Mouse (Mus musculus): ENCODE measurements around the gene Mfsd13b.
"Not testable (repeated sequence)": the region's sequence is repeated elsewhere in the genome, so short reads cannot be mapped to it uniquely, and the experiment has no call there.

Mfsd13b gene

DNA sequence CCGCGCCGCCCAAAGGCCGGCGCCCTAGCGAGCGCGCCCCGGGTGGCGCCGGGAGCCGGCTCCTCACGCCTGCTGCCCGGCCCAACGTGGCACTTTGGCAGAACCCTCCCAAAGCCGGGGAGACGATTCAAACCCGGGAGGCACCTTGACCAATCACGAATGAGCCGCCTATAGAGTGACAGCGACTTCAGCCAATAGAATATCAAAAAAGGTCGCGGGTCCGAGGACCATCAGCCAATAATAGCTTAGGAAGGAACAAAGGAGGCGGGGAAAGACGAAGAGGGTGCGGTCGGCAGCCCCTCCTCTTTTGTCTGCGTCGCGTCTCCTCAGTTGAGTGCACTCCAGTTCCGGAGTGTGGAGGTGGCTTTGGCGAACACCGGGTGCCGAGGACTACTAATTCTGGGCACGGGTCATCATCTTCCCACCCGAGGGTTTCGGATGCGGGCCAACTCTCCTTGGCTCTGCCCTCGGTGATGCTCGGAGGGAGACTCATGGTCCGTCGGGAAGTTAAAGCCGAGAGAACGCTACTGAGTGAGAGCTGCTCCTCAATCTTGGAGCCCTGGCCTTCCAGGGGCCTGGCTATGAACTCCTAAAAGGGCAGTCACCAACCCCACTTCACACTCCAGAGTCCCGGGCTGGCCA lies at the start of gene Mfsd13b, which contains the start of gene Cdr2:
Mfsd13b (plus strand) TSS at position 310 of the 642 bp plus-strand sequence.
Cdr2 (minus strand) TSS at position 113 of the 642 bp plus-strand sequence.
- DNase-seq, result peak; percentile 79

DNA sequence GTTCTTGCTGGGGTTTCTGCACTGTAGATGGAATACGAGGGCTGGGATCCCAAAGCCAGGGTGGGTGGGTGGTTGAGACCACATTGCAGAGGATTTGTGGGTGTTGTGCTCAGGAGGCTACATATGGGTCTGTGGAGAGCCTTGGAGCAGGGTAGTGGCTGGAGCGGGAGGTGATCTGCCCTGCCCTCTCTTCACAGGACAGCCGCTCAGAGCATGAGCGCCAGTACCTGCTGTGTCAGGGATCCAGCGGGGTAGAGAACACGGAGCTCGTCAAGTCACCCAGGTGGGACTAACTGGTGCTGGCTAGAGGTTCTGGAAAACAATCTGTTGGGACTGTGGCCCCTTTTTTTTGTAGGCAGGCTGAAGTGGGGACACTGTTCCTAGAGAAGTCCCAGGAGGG lies 49.2 kb upstream of the Mfsd13b start:
- DNase-seq, result no peak

DNA sequence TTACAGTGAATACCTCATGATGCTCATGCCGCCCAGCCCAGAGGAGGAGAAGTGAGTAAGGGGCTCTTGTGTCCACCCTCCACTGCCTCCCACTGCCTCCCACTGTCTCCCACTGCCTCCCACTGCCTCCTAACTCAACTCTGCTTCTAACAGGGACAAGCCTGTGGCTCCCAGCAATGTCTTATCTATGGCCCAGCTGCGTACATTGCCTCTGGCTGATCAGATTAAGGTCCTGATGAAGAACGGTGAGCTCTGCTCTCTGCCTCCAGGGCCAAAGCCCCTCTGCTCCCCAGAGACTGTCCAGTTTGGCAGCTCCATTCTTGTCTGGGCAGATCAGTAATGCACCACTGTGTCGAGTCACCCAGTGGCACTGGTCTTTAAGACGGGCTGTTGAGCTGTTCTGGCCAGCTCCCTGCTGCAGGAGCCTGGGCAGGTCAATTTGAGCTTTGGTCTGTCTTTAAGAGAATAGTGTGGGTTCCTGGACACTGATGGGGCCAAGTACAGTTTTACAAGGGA lies 48.6 kb upstream of the Mfsd13b start:
- DNase-seq, result no peak

DNA sequence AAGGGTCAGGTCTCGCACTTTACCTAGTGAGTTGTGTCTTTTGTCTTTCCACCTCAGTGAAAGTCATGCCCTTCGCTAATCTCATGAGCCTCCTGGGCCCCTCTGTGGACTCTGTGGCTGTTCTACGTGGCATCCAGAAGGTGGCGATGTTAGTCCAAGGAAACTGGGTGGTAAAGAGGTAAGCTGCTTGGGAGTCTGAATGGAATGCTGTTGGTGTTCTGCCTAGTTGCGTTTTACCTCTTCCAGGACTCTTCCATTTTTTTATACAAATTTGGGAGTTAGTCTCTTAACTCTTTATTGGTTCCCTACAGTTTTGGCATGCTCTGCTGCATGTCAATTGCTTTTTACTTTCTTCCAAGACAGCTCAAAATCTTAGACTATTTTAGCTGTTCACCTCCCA lies 47.6 kb upstream of the Mfsd13b start:
- peak; percentile 21 for DNase-seq

DNA sequence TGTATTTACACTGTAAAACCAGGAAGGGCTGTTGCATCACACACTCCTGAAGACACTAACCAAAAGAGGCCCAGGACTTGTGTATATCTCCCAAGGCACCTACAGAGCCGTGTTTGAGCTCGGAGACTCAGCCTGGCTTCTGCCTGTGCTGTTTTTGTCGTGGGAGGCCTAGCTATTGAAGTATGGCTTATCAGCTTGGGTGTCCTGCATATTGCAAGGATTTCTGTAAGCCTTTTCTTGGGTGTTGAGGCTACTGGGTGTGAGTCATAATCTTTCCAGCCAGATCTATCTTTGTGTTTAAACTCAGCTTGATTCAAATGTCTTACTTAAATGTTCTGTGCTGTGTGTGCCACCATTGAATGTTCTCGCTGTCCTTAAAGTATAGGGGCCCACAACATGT lies 45.8 kb upstream of the Mfsd13b start:
- no peak for DNase-seq

DNA sequence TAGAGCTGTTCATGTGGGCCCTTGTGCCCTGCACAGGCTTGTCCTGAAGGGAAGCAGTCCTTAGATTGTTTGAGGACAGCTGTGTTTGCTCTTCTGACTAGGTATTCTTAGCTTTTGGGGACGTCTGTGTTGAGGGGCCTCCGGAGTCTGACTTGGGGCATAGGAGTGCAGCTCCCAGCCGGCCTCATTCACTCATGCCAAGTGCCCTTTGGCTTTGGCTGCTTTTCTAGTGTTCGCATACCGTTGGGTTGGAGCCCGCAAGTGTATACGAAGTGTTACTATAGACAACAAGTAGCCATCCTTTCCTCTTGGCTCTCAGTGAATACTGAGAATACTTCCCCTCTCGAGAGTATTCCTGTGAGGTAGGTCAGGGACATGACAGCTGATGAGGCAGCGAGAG lies 44.1 kb upstream of the Mfsd13b start:
- DNase-seq, result no peak

DNA sequence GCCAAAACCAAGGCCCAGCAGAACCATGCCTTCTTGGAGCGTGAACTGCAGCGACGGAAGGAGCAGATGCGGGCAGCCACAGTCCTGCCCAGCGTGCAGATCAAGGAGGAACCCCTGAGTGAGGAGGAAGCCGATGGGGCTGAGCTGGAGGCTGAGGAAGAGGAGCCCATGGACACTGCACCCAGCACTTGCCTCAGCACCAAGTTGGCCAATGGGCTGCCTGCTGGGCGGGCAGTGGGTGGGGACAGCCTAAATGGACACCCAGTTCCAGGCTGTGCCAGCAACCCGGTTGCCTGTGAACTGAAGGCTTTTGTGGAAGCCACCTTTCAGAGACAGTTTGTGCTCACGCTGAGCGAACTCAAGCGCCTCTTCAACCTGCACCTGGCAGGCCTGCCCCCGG lies 42.0 kb upstream of the Mfsd13b start:
- no peak for DNase-seq

DNA sequence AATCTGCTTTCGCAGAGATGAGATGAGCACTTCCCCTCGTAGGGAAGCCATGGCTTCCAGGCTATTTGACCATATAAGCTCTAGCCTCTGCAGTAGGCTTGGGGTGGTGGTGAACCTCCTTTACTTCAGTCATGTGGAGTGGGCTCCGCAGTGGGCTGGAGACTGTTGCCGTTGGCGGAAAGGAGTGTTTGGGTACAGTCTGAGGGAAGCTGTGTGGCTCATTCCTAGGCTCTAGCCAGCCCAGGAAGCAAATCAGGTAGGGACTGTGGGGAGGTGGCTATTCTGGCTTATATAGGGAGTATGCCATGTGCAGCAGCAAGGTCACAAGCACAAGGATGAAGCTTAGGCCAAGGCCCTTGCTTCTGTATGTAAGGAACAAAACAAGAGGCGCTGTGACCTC lies 41.1 kb upstream of the Mfsd13b start:
- no peak for DNase-seq

DNA sequence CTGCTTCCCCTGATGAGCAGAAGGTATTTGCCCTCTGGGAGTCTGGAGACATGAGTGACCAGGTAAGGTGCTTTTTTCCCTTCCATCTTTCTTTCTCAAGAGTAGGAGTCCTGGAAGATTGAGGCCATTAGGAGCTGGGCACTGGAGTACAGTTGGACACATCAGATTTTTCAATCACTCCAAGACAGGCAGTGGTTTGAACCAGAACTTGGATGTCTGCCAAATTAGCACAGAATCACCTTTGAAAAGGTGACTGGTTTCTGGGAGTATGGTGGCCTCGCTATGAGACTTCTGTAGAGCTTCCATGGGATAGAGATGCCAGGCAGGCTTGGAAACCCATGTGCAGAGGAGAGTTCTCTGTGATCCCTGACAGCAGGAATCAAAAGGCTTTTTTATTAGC lies 39.8 kb upstream of the Mfsd13b start:
- DNase-seq, result no peak

DNA sequence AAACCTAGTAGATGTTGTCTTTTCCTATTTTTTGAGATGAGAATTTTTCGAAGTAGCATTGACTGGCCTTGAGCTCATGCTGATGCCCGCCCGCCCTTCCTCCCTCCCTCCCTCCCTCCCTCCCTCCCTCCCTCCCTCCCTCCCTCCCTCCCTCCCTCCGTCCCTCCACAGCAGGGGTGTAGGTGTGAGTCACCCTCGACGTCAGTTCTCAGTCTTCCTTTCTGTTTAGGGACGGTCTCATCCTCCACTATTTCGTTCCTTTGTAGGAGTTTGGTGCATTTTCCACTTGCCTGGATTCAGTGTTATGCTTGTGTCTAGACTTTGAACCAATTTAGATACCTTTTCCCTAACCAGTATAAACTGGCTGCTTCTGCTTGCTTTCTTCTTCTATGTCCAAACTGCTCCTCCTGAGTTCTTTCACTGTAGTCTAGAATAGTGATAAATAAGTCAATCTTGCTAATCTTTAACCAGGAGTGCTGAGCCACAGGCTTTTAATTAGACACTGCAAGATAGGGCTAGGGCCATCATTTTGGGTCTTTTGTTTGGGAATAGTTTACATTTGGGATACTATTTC lies 38.3 kb upstream of the Mfsd13b start:
- no peak for DNase-seq

DNA sequence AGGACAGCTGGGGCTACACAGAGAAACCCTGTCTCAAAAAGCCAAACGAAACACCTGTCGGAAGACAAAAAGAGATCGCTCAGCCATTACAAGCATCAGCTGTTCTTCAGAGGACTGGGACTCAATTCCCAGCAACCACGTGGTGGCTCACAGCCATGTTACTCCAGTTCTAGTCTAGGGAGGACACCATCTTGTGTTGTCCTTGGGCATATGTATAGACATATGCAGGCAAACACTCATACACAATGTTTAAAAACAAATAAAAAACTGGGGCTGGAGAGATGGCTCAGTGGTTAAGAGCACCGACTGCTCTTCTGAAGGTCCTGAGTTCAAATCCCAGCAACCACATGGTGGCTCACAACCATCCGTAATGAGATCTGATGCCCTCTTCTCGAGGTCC lies 28.7 kb upstream of the Mfsd13b start:
- DNase-seq, result not testable (repeated sequence)

DNA sequence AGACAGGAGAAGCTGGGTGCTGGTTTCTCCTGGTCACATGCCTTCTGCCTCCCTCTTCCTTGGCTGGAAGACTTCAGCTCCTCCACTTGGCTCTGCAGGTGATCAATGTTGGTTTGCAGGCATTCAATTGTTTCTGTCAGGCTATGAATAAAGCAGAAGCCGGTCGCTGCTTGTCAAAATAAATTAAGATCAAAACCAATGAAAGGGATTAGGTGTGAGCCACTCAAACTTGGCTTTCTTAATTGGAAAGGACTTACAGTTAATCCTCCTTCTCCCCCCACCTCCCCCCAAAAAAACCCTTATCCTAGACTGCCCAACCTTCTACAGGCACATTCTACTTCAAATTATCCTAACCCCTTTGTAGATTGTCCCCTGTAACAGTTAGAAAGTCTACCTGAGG lies 22.2 kb upstream of the Mfsd13b start:
- DNase-seq, result no peak

DNA sequence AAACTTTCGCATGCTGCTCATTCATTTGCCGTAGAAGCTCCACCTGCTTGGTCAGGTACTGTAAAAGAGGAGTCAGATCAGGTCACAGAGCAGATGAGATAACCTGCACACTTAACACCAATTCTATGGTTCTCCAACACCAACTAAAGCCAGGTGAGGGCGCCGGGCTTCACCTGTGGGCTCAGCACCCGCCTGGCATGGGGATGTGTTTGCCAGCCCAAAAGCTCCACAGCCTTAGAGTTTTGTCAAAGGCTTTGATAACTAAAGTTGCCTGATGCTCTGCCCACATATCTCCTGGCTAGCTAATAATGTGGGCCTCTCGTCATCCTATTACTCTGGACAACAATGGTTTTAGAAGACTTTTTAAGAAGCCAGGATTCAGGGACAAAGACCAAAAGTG lies 21.7 kb upstream of the Mfsd13b start:
- DNase-seq, result no peak

DNA sequence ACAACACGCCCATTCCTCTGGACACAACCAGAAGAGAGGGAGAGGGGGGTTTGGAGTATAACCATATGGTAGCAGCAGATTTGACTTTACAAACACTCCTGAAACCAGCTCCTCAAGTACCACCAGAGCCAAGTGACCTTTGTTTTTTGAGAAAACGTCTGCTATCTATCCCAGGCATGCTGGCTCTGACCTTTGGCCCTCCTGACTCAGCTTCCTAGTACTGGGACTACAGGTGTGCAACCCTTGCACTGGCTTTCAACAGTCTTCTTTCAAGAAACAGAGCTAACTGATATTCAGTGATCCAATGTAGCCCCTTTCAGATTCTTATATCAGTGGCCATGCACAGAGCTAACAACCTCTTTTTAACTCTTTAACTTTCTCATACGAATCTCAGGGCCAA lies 20.4 kb upstream of the Mfsd13b start:
- no peak for DNase-seq

DNA sequence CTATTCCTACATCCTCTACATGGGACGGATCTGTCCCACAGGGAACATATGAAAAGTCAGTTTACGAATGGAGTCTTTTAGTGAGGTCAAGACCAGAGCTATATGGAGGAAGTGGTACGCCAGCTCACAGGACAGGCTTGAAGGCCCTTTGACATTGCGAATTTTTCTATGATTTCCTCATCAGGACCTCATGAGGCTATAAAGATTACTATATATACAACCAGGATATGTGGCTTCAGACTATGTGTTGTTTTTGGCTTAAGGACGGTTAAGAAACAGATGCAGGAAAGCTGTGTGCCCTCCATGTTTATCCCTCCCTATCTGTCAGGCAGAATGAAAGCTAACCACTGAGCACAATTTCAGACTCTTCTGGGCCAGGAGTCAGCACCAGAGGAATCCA lies 19.2 kb upstream of the Mfsd13b start:
- no peak for DNase-seq

DNA sequence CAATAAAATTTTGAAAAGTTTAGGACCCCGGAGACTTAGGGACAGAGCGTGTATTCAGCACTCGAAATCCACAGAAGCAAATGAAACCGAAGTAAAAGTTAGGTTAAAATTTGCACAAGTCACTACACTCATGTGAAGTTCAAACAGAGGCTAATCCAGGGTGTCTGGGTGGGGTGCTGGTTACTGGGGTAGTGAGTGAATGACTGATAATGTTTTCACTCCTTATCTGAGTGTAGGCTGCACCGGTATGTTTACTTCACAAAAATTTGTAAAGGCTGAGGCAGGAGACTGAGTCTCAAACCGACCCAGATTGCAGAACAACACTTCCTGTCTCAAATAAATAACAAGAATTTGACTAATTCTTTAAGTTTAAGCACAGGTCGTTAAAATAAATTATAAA lies 13.1 kb upstream of the Mfsd13b start:
- DNase-seq, result no peak

DNA sequence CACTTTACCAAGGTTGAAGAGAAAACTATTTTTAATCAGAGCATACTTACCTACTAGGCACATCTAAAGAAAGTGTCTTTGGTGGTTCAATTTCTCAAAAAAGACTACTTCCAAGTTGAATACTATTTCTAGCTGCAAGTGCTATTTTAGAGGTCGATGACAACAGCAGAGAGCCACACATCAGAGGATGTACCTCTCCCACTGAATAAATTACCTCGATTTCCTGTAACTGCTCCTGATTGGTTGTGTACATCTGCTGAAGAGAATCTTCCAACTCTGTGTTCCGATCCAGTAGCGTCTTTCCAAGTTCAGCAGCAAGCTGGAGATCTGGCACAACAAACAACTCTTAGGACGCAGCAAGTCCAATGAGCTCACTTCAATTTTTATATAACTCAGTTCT lies 12.2 kb upstream of the Mfsd13b start:
- DNase-seq, result no peak

DNA sequence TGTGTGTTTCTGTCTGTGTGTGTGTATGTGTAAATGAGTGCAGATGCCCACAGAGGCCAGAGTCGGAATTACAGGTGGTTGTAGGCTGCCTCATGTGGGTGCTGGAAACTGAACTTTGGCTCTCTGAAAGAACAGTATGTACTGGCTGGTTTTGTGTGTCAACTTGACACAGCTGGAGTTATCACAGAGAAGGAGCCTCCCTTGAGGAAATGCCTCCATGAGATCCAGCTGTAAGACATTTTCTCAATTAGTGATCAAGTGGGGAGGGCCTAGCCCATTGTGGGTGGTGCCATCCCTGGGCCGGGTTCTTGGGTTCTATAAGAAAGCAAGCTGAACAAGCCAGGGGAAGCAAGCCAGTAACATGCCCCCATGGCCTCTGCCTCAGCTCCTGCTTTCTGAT lies 9.8 kb upstream of the Mfsd13b start:
- not testable (repeated sequence) for DNase-seq

DNA sequence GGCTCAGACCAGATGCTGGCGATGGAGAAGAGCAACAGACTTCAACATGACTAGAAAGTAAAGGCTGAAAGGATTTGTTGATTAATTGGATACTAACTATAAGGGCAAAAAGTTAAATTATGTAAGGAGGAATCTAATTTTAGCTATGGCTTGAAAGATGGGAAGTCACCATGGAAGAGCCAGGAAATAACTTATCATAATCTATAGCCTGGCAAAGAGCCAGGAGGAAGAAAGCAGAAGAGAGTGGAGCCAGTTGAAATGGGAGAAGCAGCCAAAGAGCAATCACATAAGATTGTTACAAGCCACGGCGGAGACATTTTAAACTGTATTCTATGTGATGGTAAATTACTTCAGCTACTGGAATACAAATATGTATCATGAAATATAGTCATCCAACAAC lies 8.3 kb upstream of the Mfsd13b start:
- DNase-seq, result no peak

DNA sequence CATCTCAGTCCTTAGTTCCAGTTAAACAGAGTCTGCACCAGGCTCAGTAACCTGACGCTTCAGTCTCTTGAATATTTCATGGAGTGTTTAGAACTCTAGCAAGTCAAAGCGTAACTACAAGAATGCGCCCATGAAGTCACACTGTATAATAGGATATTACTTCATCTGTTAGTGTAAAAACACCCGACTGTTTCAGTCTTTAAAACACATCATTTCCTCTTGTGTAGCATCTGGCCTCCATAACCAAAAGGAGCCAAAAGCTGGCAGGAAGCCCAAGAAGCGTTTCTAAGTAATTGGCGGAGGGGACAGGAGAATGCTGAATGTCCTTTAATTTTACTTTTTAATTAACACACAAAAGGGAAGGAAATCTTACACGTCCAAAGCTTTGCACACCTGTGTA lies 5.2 kb upstream of the Mfsd13b start:
- peak; percentile 28 for DNase-seq

DNA sequence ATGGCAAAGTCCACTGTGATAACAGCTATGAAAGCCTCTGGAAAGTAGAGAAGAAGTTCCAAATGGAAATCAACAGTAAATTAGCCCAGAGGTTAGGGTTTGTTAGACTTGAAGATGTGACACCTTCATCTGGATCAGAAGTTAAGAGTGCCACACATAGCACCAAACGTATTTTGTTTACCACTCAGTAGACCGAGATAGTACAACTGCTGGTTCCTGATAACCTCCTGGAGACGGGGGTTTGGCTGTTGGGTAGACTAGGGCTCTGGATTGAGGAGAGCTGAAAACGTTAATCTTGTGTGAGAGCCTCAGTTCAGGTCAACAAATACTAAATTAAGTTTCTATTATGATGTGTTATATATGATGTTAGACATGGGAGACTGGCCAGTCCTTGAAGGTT lies 2.3 kb upstream of the Mfsd13b start:
- no peak for DNase-seq

DNA sequence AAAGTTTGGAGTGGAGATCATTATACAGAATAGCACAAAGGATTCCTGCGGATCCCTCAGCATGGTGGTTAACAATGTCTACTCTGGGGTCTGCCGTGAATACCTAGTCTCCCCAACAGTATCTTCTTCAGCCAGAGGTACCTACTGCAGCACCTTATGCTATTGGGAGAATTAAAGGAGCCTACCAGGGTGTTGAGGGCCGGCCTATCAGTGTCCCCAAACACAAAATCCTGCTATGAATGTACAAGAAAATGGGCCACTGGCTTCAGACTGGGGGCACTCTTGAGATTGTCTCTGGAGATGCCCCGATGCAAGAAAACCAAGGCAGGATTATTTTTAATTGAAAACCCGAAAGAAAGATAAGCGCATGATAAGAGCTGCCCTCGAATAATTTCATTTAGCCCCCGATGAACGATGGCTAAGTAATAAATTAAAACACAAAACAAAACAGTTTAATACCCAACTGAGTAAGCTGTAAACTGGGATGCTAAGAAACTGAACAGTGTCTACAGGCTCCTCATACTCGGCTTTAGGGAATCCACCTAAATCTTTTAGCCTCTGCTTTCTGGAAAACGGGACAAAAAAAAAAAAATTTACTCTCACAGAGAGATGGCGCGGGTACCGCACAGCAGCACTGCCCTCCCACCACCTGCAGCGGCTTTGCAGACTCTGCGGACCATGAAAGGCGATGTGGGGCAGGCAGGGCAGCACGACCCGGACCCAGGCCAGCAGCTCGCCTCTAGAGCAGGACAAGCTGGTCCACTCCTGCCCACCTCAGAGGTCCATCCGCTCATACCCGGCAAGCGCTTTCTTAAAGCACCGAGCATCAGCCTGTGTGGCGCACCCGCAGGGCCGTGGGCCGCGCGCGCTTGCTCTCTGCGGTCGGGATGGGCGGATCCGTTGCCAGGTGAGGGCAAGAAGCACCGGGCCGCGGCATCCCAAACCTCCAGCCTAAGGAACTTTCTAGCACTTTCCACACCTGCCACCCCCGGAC lies 1.1 kb upstream of the Mfsd13b start:
- DNase-seq, result peak; percentile 28

DNA sequence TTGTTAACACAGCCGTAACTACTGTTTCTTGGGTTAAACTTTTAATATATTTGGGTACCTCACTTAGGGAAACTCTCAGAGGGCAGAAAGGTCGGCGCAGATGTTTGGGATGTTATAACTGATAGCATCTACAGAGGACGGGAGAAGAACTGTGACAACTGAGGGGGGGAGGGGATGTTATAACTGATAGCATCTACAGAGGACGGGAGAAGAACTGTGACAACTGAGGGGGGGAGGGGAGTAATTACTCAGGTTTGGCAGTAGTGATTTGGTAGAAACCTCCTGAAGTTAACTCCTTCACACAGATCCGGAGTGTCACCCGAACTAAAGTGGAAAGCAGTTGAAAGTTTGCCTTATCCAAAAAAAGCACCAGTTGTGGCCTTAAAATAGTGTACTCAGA lies 659 bp downstream of the Mfsd13b start:
- DNase-seq, result no peak

DNA sequence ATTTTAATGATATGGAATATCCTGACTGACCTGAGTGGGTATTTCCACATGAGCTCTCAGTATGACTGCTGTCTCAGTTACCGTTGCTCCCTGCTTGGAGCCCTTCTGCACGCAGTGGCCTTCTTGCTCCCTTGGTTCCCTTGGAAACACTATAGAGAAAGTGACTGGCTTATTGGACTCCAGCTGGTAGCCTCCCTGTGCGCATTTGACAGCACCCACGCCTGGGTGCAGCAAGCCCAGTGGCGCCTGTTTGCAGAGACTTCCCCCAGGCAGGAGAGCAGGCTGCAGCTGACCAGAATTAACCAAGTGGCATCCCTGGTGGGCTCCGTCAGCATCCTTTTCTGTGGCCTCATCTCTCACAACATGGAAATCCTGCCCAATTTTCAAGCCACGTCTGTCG lies 8.9 kb downstream of the Mfsd13b start:
- DNase-seq, result no peak

Measured in right cerebral cortex, postnatal 14 days (tissue).